Mouse (Mus musculus) lung, adult 2 months (tissue): ENCODE data around the gene Inmt.

Source experiments
- CTCF ChIP-seq: fragments of 200-500 bp; IDR thresholded peaks from 2 replicates; pipeline ENCODE4 v1.5.1; 2011; ENCODE audit warnings: mild to moderate bottlenecking, low read length, control low read depth; ENCODE audit not compliant: insufficient read depth
- POLR2A ChIP-seq: fragments of 200-500 bp; IDR thresholded peaks from 2 replicates; pipeline ENCODE4 v1.6.1; 2011; ENCODE audit warnings: low read depth, mild to moderate bottlenecking, control low read depth, low read length, borderline replicate concordance; ENCODE audit errors: extremely low read depth

DNA sequence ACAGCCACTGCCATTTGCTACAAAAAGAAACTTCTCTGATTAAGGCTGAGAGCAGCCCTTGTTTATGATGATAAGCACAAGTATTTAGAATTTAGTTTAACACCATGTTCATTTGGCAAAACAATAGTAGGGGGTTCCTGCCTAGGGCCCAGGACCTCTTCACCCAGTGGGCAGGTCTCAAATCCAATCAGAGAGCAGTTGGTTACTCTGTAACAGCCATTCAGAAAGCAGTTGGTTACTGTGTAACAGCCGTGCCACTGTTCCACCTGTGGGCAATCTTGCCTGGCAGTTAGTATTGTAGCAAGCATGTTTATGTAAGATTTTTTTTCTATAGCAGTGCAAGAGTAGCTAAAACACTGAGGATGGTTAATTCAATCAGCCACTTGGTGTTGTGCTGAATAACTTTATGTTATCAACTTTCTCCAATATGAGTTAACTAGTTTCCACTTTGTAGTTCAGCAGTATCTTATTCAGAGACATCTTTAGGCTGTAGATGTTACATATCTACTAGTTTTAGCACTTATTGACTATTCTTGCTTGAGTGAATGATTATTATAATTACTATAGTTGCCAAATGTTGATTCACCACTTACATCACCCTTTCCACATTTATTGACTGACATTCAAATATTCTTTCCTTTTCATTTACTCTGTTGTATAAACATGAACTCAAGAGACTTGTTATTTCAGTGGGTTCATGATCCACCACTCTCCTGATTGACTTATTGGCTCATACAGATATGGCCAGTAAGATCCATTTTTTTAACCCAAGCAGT lies 8.0 kb upstream of the Inmt start:
- TF ChIP-seq CTCF (no peak), POLR2A (no peak)
